Mouse (Mus musculus) yolk sac, embryonic 10.5 days (tissue): ENCODE results near the gene Mapk7.

Experiments used
- DNase-seq: peaks from one replicate; pipeline ENCODE4 v3.0.0-alpha.2; 2017; ENCODE audit warnings: low spot score

Mapk7 gene

GRCm38 (mm10) chr11:61465422-61465821 lies 28.8 kb downstream of the Mapk7 start:
- DNase-seq: no peak

GRCm38 (mm10) chr11:61464071-61464470 lies 30.1 kb downstream of the Mapk7 start:
- DNase-seq: no peak

GRCm38 (mm10) chr11:61449499-61450292 lies 44.5 kb downstream of the Mapk7 start:
- no peak for DNase-seq

GRCm38 (mm10) chr11:61448599-61449225 lies 45.5 kb downstream of the Mapk7 start:
- no peak for DNase-seq

GRCm38 (mm10) chr11:61448041-61448440 lies 46.2 kb downstream of the Mapk7 start:
- no peak for DNase-seq

- no peak for DNase-seq
Measured at GRCm38 (mm10) chr11:61447296-61447695, 46.9 kb downstream of the Mapk7 start.

- DNase-seq: no peak
Measured at GRCm38 (mm10) chr11:61443807-61444206, 50.4 kb downstream of the Mapk7 start.

- DNase-seq: no peak
Measured at GRCm38 (mm10) chr11:61441670-61442069, 52.5 kb downstream of the Mapk7 start.

GRCm38 (mm10) chr11:61440416-61440815 lies 53.8 kb downstream of the Mapk7 start:
- no peak for DNase-seq

GRCm38 (mm10) chr11:61439170-61439569 lies 55.0 kb downstream of the Mapk7 start:
- DNase-seq: no peak
